Mouse (Mus musculus): Measurements from ENCODE around the gene Trim60. TPM values are rescaled to one million over a fixed set of nuclear protein-coding genes. Genes with fewer than 3 reads are reported as not detected.

Gene Trim60
- polyA plus RNA-seq, 1 experiment from 2014 or later = not detected

DNA sequence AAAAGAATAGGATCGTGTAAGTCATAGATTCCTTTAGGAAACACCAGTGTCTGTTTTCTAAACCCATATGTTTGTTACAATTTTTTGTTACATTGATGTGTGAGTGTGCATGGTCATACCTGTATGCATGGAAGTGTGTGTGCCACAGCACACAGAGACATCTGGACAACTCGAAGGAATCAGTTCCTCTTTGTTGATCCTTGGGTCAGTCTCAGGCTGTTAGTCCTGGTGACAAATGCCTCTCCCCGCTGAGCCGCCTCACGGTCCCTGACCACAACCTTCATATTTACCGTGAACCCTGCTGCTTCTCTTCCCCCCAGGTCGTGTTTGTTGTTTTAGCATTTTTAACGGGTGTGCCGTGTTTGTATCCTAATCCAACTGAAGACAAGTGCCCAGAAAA lies 59.4 kb downstream of the Trim60 start:
- WGBS = 88% methylated on average over 9 of the region's 9 CpGs
- H3K4me1 ChIP-seq = no peaks in the 10 kb centered on the region
- no peaks in the 10 kb centered on the region for H3K9me3 ChIP-seq
- H3K36me3 ChIP-seq (replicated peaks) = peaks cover 18% of the 10 kb centered on the region
- no peaks in the 10 kb centered on the region for H3K27me3 ChIP-seq (ENCODE audit: poor library complexity, severe bottlenecking)
- H3K4me3 ChIP-seq = no peak overlapping the region
- no peak overlapping the region for H3K27ac ChIP-seq
- no peak for DNase-seq (ENCODE audit: extremely low spot score, low spot score)

DNA sequence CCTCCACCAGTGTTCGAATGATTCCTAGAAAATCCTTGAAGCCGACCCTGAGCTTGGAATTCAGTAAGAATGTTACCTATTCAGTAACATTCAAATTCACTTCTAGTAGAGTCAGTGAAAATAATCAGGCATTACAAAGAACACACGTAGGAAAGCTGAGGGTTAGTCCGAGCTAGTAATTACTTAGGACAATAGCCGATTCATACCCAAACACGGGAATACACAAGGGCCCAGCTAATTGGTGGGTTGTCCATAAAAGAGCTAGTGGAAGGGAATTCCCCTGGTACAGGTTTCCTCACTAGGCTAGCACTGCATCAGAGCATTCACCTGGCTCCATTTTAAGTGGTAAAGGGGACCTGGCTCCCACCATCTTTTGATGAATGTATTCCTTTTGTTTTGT lies 66.3 kb downstream of the Trim60 start:
- Histone ChIP-seq H3K27me3 (ENCODE audit: poor library complexity, severe bottlenecking) (no peaks in the 10 kb centered on the region), H3K4me1 (no peaks in the 10 kb centered on the region), H3K4me3 (no peak overlapping the region), H3K9me3 (peaks cover 4% of the 10 kb centered on the region; the same call in 1 of the 2 replicates), H3K36me3 (replicated peaks) (no peaks in the 10 kb centered on the region), H3K27ac (no peak overlapping the region)
- DNase-seq (ENCODE audit: extremely low spot score, low spot score) = no peak
- 70% methylated on average over 6 of the region's 6 CpGs for WGBS

Other genes starting within 250 kb of the Trim60 start
- 7.0 and 8.5 TPM in 2 replicates for gene Klhl2, start 168.6 kb downstream of the Trim60 start, polyA plus RNA-seq (2016; fragmentation: Nextera tagmentation; extraction: Ambion mirVana)
- gene Tmem192, start 71.4 kb downstream of the Trim60 start, polyA plus RNA-seq (2016; fragmentation: Nextera tagmentation; extraction: Ambion mirVana) = 18.0 and 19.7 TPM in 2 replicates
- not detected in 2 replicates for gene Trim75, start 30.8 kb downstream of the Trim60 start, polyA plus RNA-seq (2016; fragmentation: Nextera tagmentation; extraction: Ambion mirVana)
- 0.07 TPM in 1 of 2 replicates, not detected in the other for gene Trim61, start 61 bp downstream of the Trim60 start, polyA plus RNA-seq (2016; fragmentation: Nextera tagmentation; extraction: Ambion mirVana)
- gene Apela, start 18.8 kb upstream of the Trim60 start, polyA plus RNA-seq (2016; fragmentation: Nextera tagmentation; extraction: Ambion mirVana) = 2.7 and 3.1 TPM in 2 replicates
- not detected in 2 replicates for gene Gm10663, start 56.4 kb upstream of the Trim60 start, polyA plus RNA-seq (2016; fragmentation: Nextera tagmentation; extraction: Ambion mirVana)
- gene BC030870, start 111.0 kb upstream of the Trim60 start, polyA plus RNA-seq (2016; fragmentation: Nextera tagmentation; extraction: Ambion mirVana) = not detected in 2 replicates

All from forebrain, embryonic 10.5 days (tissue).